Mouse (Mus musculus) thymus, adult 2 months (tissue): ENCODE measurements around the gene Fgfr2.

Source experiments
- CTCF ChIP-seq: fragments of 200-500 bp; IDR thresholded peaks from 2 replicates; pipeline ENCODE4 v1.5.1; 2012; ENCODE audit warnings: mild to moderate bottlenecking, control low read depth, low read length, moderate library complexity, borderline replicate concordance; ENCODE audit not compliant: control insufficient read depth, poor library complexity, insufficient read depth; ENCODE audit errors: extremely low read depth
- POLR2A ChIP-seq: fragments of 200-500 bp; IDR thresholded peaks from 2 replicates; pipeline ENCODE4 v1.6.1; 2012; ENCODE audit warnings: mild to moderate bottlenecking, low read length, control low read depth, moderate library complexity; ENCODE audit not compliant: control insufficient read depth, poor library complexity, insufficient read depth; ENCODE audit errors: extremely low read depth

DNA sequence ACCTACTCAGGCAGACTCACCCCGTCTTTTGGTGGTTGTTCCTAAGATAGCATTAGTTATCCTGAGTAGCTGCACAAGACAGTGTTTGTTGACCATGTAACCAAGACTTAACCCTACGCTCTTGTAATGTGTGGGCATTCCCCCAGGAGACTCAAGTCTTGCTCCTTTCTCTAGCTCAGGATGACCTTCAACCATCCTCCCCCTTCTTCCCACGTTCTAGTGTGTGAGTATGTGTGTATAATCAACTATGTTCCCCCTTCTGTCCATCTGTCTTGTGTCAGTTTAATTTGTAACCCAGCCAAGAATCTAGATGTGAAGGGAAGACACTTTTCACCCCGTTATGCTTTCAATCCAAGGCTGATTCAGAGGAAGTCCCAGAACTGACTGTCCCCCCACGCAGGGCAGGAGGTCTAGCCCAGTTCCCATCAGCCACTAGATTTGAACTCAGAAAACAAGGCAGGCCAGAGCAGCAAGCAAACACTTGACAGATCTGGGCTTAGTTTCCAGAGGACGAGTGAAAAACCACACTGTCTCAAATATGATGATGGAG is 815.4 kb downstream of the Fgfr2 start:
- TF ChIP-seq CTCF (no peak), POLR2A (no peak)
